Mouse (Mus musculus) spleen, adult 2 months (tissue): ENCODE measurements around the gene Oxnad1.

ENCODE experiments used
- CTCF ChIP-seq: fragments of 200-500 bp; IDR thresholded peaks from 2 replicates; pipeline ENCODE4 v1.5.1; 2011; ENCODE audit warnings: mild to moderate bottlenecking, inconsistent platforms; ENCODE audit not compliant: insufficient read depth, insufficient read length, insufficient replicate concordance; ENCODE audit errors: extremely low read depth
- POLR2A ChIP-seq: fragments of 200-500 bp; IDR thresholded peaks from 2 replicates; pipeline ENCODE4 v1.6.1; 2011; ENCODE audit warnings: low read depth, low read length, inconsistent platforms

- TF ChIP-seq CTCF, result no peak
- TF ChIP-seq POLR2A, result no peak
Measured at GRCm38 (mm10) chr14:32103556-32103955, 18.4 kb downstream of the Oxnad1 start.
